Mouse (Mus musculus): ENCODE measurements around the gene Inip. TPM values are rescaled to one million over a fixed set of nuclear protein-coding genes. Genes with fewer than 3 reads are reported as not detected.

Gene Inip
- 80.1 and 82.0 TPM in 2 replicates for polyA plus RNA-seq (2015; fragmentation: Nextera tagmentation; extraction: Ambion mirVana)

DNA sequence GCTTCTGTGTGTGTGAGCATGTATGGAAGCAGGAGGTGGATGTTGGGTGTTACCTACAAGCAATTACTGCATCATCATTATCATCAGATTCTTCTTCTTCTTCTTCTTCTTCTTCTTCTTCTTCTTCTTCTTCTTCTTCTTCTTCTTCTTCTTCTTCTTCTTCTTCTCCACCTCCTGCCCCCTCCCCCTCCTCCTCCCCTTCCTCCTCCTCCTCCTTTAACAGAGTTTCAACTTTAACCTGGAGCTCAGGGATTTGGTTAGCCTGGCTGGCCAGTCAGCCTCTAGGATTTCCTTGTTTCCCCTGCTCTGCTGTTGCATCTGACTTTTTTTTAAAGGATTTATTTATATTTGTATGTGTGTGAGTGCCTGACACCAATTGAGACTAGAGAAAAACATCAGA is at the start of gene Inip:
Gene Inip (minus strand): TSS at position 101 of the 400 bp plus-strand sequence.
- Histone ChIP-seq H3K27ac (no peak within 1 kb of the TSS), H3K36me3 (no peaks in the 10 kb centered on the region), H3K4me1 (replicated peaks) (peaks cover 6% of the 10 kb centered on the region), H3K4me3 (replicated peaks) (no peak within 1 kb of the TSS), H3K9me3 (no peaks in the 10 kb centered on the region), H3K9ac (replicated peaks) (no peak within 1 kb of the TSS), H3K4me2 (replicated peaks) (no peak within 1 kb of the TSS), H3K27me3 (no peaks in the 10 kb centered on the region)
- ATAC-seq, result no peak

GRCm38 (mm10) chr4:59850181-59850580 is 48.8 kb upstream of the Inip start:
- H3K4me2 ChIP-seq (replicated peaks), result no peak overlapping the region
- no peaks in the 10 kb centered on the region for H3K27me3 ChIP-seq
- H3K4me1 ChIP-seq (replicated peaks), result 0 out of 2 replicates have a peak, but pooled peaks cover 9% of the 10 kb centered on the region
- peak; percentile 70; the same call in 1 of the 2 replicates for ATAC-seq
- no peak overlapping the region for H3K27ac ChIP-seq
- H3K9ac ChIP-seq (replicated peaks), result no peak overlapping the region
- no peak overlapping the region for H3K4me3 ChIP-seq (replicated peaks)
- H3K36me3 ChIP-seq, result 0 out of 2 replicates have a peak, but pooled peaks cover 6% of the 10 kb centered on the region
- WGBS, result 78% methylated on average over 2 of the region's 2 CpGs
- no peaks in the 10 kb centered on the region for H3K9me3 ChIP-seq

- Histone ChIP-seq H3K4me1 (replicated peaks) (0 out of 2 replicates have a peak, but pooled peaks cover 13% of the 10 kb centered on the region), H3K36me3 (0 out of 2 replicates have a peak, but pooled peaks cover 6% of the 10 kb centered on the region), H3K4me3 (replicated peaks) (no peak overlapping the region), H3K27ac (no peak overlapping the region), H3K4me2 (replicated peaks) (no peak overlapping the region), H3K9ac (replicated peaks) (no peak overlapping the region), H3K9me3 (no peaks in the 10 kb centered on the region), H3K27me3 (no peaks in the 10 kb centered on the region)
- ATAC-seq, result no peak
- WGBS, result 92% methylated on average over 5 of the region's 5 CpGs
These were observed 46.1 kb upstream of the Inip start for GRCm38 (mm10) chr4:59847447-59847846.

DNA sequence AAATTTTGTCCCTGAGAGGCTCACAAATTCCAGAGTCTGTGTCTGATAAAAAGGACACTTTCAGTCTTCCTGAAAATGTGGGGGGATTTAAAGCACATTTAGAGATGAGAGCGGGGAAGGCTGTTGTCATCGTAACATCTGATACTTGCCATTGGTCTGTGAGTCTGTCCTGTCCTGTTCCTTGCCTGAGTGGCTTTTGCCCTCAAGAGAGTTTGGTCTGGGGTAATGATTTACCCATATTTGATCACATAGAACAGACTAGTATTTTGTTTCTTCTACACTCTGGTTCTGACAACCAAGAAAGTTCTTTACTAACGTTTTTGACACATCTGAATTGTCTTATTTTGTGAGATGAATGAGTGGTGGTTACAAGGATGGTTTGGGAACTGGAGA is 43.9 kb upstream of the Inip start:
- WGBS, result 92% methylated on average over 3 of the region's 3 CpGs
- Histone ChIP-seq H3K4me3 (replicated peaks) (no peak overlapping the region), H3K4me2 (replicated peaks) (no peak overlapping the region), H3K27ac (no peak overlapping the region), H3K4me1 (replicated peaks) (0 out of 2 replicates have a peak, but pooled peaks cover 6% of the 10 kb centered on the region), H3K9me3 (no peaks in the 10 kb centered on the region), H3K27me3 (no peaks in the 10 kb centered on the region), H3K9ac (replicated peaks) (no peak overlapping the region), H3K36me3 (0 out of 2 replicates have a peak, but pooled peaks cover 6% of the 10 kb centered on the region)
- no peak for ATAC-seq

- no peak overlapping the region for H3K4me3 ChIP-seq (replicated peaks)
- no peak for ATAC-seq
These were observed 43.3 kb upstream of the Inip start for GRCm38 (mm10) chr4:59844460-59845244.

DNA sequence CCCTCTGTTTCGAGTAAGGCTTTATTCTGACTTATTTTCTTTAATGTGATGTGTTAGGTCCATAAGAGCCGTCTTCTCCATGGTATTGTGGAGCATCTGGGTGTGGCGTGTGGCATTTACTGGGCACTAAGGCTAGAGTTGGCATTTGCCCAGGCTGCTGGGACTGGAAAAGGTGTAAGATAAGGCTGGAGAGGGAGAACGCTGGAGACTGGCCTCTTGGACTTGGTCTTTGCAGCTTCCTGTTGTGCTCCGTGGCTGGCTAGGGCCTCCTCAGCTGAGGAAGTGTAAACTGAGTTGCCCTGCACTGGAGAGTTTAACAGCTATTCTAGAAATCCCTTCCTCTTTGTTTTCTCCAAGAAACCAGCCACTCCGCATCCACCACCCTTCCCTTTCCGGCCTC is 36.3 kb upstream of the Inip start:
- Histone ChIP-seq H3K9ac (replicated peaks) (no peak overlapping the region), H3K4me3 (replicated peaks) (no peak overlapping the region), H3K27ac (no peak overlapping the region), H3K4me2 (replicated peaks) (no peak overlapping the region), H3K9me3 (no peaks in the 10 kb centered on the region; the same call in 1 of the 2 replicates), H3K36me3 (0 out of 2 replicates have a peak, but pooled peaks cover 3% of the 10 kb centered on the region), H3K4me1 (replicated peaks) (0 out of 2 replicates have a peak, but pooled peaks cover 4% of the 10 kb centered on the region), H3K27me3 (no peaks in the 10 kb centered on the region)
- WGBS, result 89% methylated on average over 7 of the region's 7 CpGs
- ATAC-seq, result no peak

More at GRCm38 (mm10) chr4:59844460-59845244, 43.3 kb upstream of the Inip start:
- 91% methylated on average over 15 of the region's 15 CpGs for WGBS
- 0 out of 2 replicates have a peak, but pooled peaks cover 6% of the 10 kb centered on the region for H3K36me3 ChIP-seq
- 0 out of 2 replicates have a peak, but pooled peaks cover 5% of the 10 kb centered on the region for H3K4me1 ChIP-seq (replicated peaks)
- H3K9me3 ChIP-seq, result no peaks in the 10 kb centered on the region; the same call in 1 of the 2 replicates
- H3K27me3 ChIP-seq, result no peaks in the 10 kb centered on the region
- H3K27ac ChIP-seq, result no peak overlapping the region
- no peak overlapping the region for H3K4me2 ChIP-seq (replicated peaks)
- no peak overlapping the region for H3K9ac ChIP-seq (replicated peaks)

GRCm38 (mm10) chr4:59832810-59833209 is 31.4 kb upstream of the Inip start:
- Histone ChIP-seq H3K27me3 (no peaks in the 10 kb centered on the region), H3K27ac (no peak overlapping the region), H3K4me1 (replicated peaks) (no peaks in the 10 kb centered on the region), H3K9ac (replicated peaks) (no peak overlapping the region), H3K9me3 (no peaks in the 10 kb centered on the region), H3K36me3 (0 out of 2 replicates have a peak, but pooled peaks cover 3% of the 10 kb centered on the region), H3K4me2 (replicated peaks) (no peak overlapping the region), H3K4me3 (replicated peaks) (no peak overlapping the region)
- no peak for ATAC-seq
- 86% methylated on average over 6 of the region's 6 CpGs for WGBS

DNA sequence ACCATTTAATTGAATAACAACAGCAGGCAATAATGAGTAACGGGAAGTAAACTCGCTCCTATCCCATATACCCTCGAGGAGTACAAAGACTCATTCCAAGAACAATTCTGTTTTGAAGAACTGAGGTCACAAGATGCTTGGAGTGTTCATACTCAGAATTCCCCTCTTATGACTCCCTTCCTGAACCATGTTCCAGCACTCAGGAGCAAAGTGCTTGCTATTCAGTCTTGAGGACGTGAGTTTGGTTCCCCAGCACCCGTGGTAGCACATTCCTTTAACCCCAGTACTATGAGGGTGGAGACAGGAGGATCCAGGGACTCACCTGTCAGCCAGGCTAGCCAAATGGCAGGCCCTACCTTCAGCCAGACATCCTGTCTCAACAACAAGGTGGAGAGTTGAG is 29.6 kb upstream of the Inip start:
- no peaks in the 10 kb centered on the region for H3K9me3 ChIP-seq
- no peaks in the 10 kb centered on the region for H3K4me1 ChIP-seq (replicated peaks)
- no peak overlapping the region for H3K9ac ChIP-seq (replicated peaks)
- no peak for ATAC-seq
- H3K4me3 ChIP-seq (replicated peaks), result no peak overlapping the region
- H3K36me3 ChIP-seq, result 0 out of 2 replicates have a peak, but pooled peaks cover 2% of the 10 kb centered on the region
- no peak overlapping the region for H3K27ac ChIP-seq
- H3K27me3 ChIP-seq, result no peaks in the 10 kb centered on the region
- WGBS, result 86% methylated on average over 5 of the region's 5 CpGs
- no peak overlapping the region for H3K4me2 ChIP-seq (replicated peaks)

- Histone ChIP-seq H3K9me3 (no peaks in the 10 kb centered on the region), H3K4me3 (replicated peaks) (no peak overlapping the region), H3K27ac (no peak overlapping the region), H3K27me3 (no peaks in the 10 kb centered on the region), H3K9ac (replicated peaks) (no peak overlapping the region), H3K4me2 (replicated peaks) (no peak overlapping the region), H3K36me3 (no peaks in the 10 kb centered on the region), H3K4me1 (replicated peaks) (no peaks in the 10 kb centered on the region)
- ATAC-seq, result no peak
- WGBS, result 87% methylated on average over 4 of the region's 4 CpGs
These were observed 27.7 kb upstream of the Inip start for GRCm38 (mm10) chr4:59829072-59829471.

DNA sequence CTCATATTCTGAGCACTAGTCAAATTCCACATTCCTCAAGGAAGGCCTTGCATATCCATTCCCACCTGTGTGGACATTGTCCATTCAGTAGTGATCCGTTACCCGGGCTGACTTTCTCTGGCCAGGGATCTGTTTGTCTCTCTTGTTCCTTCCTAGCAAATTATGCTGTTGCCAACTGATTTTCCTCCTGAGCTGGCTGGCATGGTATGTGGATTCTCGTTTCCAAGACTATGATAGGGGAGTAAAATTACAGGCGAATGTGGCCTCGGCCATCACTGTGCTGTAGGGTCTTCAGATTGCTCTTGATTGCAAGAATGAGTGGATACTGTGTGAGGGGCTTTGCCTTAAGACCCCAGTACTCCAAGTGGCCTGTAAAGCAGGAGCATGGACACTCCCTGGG is 25.0 kb upstream of the Inip start:
- H3K36me3 ChIP-seq, result no peaks in the 10 kb centered on the region
- H3K9me3 ChIP-seq, result no peaks in the 10 kb centered on the region
- 93% methylated on average over 5 of the region's 5 CpGs for WGBS
- ATAC-seq, result no peak
- no peaks in the 10 kb centered on the region for H3K27me3 ChIP-seq
- H3K4me2 ChIP-seq (replicated peaks), result no peak overlapping the region
- no peak overlapping the region for H3K4me3 ChIP-seq (replicated peaks)
- no peak overlapping the region for H3K9ac ChIP-seq (replicated peaks)
- H3K4me1 ChIP-seq (replicated peaks), result 0 out of 2 replicates have a peak, but pooled peaks cover 3% of the 10 kb centered on the region
- no peak overlapping the region for H3K27ac ChIP-seq

DNA sequence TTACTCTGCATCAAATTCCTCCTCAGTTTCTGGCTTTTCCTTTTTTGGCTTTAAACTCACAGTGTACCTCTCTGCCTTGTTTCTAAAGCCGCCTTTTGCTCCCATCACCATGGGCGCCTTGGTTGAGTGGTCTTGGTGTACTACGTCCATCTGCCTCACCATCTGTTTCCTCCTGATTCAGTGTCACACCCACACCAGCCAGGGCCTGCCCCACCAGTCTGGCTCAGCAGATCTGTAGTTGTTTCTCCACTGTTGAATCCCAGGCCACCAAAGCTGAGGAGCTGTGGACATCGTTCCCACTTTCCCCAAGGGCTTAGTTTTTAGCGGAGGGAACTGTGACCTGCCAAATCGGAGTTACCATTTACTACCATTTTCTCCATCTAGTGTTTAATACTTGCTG is 24.2 kb upstream of the Inip start:
- Histone ChIP-seq H3K9me3 (no peaks in the 10 kb centered on the region), H3K27me3 (no peaks in the 10 kb centered on the region), H3K36me3 (no peaks in the 10 kb centered on the region), H3K9ac (replicated peaks) (no peak overlapping the region), H3K27ac (no peak overlapping the region), H3K4me3 (replicated peaks) (no peak overlapping the region), H3K4me1 (replicated peaks) (0 out of 2 replicates have a peak, but pooled peaks cover 3% of the 10 kb centered on the region), H3K4me2 (replicated peaks) (no peak overlapping the region)
- no peak for ATAC-seq
- WGBS, result 88% methylated on average over 6 of the region's 6 CpGs

GRCm38 (mm10) chr4:59824860-59825259 is 23.5 kb upstream of the Inip start:
- no peak overlapping the region for H3K27ac ChIP-seq
- ATAC-seq, result no peak
- no peaks in the 10 kb centered on the region for H3K36me3 ChIP-seq
- peaks cover 4% of the 10 kb centered on the region for H3K4me1 ChIP-seq (replicated peaks)
- no peaks in the 10 kb centered on the region for H3K9me3 ChIP-seq
- no peak overlapping the region for H3K4me2 ChIP-seq (replicated peaks)
- H3K27me3 ChIP-seq, result no peaks in the 10 kb centered on the region
- 94% methylated on average over 5 of the region's 5 CpGs for WGBS
- no peak overlapping the region for H3K9ac ChIP-seq (replicated peaks)
- no peak overlapping the region for H3K4me3 ChIP-seq (replicated peaks)
